Mouse (Mus musculus) MEL (cell line): ENCODE data around the gene Gm3486.
"Not testable (repeated sequence)": the region's sequence is repeated elsewhere in the genome, so short reads cannot be mapped to it uniquely, and the experiment has no call there.

Experiments
- CTCF ChIP-seq, 3 experiments: IDR thresholded peaks in 2 of 3; conservative IDR thresholded peaks in 1 of 3; 2 replicates each; pipeline ENCODE4 v1.5.1; 2011 to 2012; ENCODE audit warnings: low read length in 3 of 3, low read depth in 2 of 3, mild to moderate bottlenecking in 2 of 3, improper control_type of control experiment in 1 of 3, inconsistent platforms in 1 of 3, mixed read lengths in 1 of 3, moderate library complexity in 1 of 3; ENCODE audit not compliant: control insufficient read depth in 1 of 3, insufficient read depth in 1 of 3, poor library complexity in 1 of 3, severe bottlenecking in 1 of 3
- EP300 ChIP-seq, 2 experiments: IDR thresholded peaks; 2 replicates each; pipeline ENCODE4 v1.6.1; 2011; ENCODE audit warnings: improper control_type of control experiment in 2 of 2, low read length in 2 of 2, low read depth in 1 of 2, mild to moderate bottlenecking in 1 of 2
- HCFC1 ChIP-seq: IDR thresholded peaks from 2 replicates; pipeline ENCODE4 v1.6.1; 2012; ENCODE audit warnings: low read depth, mild to moderate bottlenecking, inconsistent platforms, low read length, improper control_type of control experiment, moderate library complexity
- NELFE ChIP-seq: IDR thresholded peaks from 2 replicates; pipeline ENCODE4 v1.6.1; 2011; ENCODE audit warnings: low read depth, low read length, improper control_type of control experiment
- POLR2A ChIP-seq, 2 experiments: IDR thresholded peaks; 2 replicates each; pipeline ENCODE4 v1.6.1; 2011 to 2012; ENCODE audit warnings: low read length in 2 of 2, mild to moderate bottlenecking in 2 of 2, control low read depth in 1 of 2, improper control_type of control experiment in 1 of 2, low read depth in 1 of 2, moderate library complexity in 1 of 2; ENCODE audit not compliant: control insufficient read depth in 1 of 2, insufficient read depth in 1 of 2, poor library complexity in 1 of 2
- TAL1 ChIP-seq: IDR thresholded peaks from 2 replicates; pipeline ENCODE4 v1.6.1; 2012; ENCODE audit warnings: mild to moderate bottlenecking, inconsistent platforms, low read length, moderate library complexity, mixed read lengths

- not testable (repeated sequence) for TF ChIP-seq POLR2A (IDR thresholded peaks at IDR 0.05; ENCODE audit: control insufficient read depth in 1 of 2, insufficient read depth in 1 of 2, low read depth in 1 of 2, low read length in 2 of 2, poor library complexity in 1 of 2); HCFC1; TAL1; CTCF (IDR thresholded peaks at IDR 0.05 in 2 of 3, conservative IDR thresholded peaks at IDR 0.05 in 1 of 3; ENCODE audit: control insufficient read depth in 1 of 3, insufficient read depth in 1 of 3, low read depth in 2 of 3, low read length in 3 of 3, poor library complexity in 1 of 3, severe bottlenecking in 1 of 3); EP300 (IDR thresholded peaks at IDR 0.05; ENCODE audit: low read depth in 1 of 2, low read length in 2 of 2); NELFE
These were observed 35.4 kb upstream of the Gm3486 start for GRCm38 (mm10) chr14:41524695-41525094.
